Mouse (Mus musculus): ENCODE measurements around the gene Icmt. TPM values are rescaled to one million over a fixed set of nuclear protein-coding genes. Genes with fewer than 3 reads are reported as not detected.

The Icmt gene
- polyA plus RNA-seq (2012; rRNA removed) = 5.6 and 6.3 TPM in 2 replicates

DNA sequence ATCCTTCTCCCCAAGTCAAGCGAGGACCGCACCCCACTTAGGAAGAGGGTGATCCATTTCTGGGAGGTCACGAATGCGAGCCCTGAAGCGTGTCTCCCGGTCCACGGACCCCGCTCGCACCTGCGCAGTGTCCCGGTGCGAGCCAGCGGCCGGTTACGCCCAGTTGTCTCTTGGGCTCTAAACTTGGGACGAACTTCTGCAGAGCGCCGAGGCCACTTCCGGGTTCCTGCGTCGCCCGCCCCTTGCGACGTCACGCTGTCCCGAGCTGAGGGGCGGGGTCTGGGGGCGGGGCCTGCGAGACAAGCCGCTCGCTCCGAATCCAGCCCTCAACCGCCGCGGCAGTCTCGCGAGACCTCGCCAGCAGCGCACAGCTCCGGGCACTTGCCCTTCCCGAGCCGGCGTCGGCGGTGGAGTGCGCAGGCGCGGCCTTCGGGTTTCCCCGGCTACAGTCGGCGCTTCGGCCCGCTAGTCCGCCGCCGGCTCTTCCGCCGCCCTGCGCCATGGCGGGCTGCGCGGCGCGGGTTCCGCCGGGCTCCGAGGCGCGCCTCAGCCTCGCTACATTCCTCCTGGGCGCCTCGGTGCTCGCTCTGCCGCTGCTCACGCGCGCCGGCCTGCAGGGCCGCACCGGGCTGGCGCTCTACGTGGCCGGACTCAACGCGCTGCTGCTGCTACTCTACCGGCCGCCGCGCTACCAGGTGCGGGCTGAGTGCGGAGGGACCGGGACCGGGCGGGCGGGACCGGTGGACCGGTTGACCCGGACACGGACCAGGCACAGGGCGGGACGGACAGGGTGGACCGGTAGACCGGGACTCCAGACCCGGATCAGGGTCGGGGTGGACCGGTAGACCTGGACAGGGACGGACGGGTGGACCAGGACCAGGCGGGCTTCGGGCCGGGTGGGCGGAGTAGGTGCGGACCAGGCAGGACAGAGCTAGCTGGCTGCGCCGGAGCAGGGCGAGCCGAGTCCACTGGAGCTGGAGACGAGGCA lies at the start of gene Icmt:
TSS of gene Icmt (plus strand) at position 354 of the 988 bp plus-strand sequence.

DNA sequence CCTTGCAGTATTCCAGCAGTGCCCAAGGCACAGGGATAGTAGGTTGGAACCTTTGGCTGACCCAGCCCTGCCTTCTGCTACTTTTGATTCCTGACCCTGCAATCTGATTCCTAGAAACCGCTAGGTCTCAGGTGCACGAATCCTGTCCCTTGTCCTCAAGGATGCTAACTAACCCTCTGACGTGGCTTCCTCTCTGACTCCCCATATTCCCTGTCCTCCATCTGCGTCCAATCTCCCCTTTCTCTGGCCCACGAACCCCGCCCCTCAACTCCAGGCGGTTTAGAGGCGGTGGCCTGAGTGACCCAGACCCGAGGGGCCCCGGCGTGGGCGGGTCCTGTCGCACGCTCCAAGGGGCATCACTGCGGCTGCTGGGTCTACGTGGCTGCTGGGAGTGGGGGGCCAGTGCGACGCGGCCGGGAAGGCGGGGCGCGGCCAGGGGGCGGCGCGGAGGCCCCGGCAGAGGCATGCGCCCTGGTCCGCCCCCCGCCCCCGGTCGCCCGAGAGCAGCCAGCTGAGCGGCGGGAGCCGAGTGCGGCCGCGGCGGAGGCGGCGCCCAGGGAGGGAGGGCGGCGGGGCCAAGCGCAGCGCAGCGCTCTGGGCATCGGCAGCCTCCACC lies 23.3 kb upstream of the Icmt start, which contains the start of gene Gpr153:
TSS of gene Gpr153 (plus strand) at position 612 of the 616 bp plus-strand sequence.

DNA sequence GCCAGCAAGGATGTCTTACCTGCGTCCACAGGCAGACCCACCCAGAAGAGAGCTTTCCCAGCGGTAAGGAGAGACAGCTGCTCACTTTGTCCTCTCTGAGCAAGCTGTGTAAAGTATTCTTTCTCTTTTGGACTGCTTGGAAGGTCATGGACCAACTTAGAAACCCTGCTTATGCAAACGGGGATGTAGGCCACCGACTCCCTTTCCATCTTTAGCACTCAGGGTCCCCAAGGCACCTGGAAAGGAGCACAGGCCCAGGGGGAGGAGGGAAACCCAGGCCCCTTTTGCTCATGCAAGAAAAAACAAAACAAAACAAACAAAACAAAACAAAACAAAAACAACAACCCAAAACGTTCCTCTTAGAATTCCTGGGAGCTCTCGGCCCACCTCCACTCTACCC lies 5.5 kb upstream of the Icmt start, which contains the start of gene Hes3:
TSS of gene Hes3 (minus strand) at position 101 of the 400 bp plus-strand sequence.

DNA sequence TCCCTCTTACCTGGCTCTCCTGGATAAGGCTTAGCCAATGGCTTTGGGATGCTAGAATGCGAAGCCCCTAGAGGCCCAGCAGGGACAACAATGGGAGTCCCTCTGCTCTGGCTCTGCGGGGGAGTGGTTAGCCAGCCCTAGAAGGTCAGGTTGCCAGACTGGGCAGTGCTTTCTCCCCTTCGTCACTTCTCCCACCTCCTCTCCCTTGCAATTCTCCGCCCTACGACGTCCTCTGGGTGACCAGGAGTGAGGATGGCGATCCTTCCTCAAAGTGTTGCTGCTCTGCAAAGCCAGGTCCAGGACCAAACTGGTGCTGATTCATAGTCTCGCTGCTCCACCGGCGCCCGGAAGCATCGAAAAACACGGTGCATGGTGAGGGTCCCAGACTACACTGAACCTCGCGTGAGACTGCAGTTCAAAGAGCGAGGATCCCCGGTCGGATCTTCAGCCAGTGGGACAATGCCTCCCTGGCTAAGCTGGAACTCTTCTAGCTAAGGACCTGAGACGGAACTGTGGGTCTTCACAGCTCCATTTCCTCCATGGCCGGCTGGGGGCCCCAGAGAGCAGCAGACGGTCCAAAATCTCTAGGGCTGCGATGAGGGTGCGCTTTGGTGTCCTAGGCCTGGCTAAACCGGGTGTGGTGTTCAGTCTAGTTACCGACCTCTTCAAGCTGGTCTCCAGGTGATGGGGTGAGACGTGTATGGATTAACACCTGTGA lies 21.6 kb downstream of the Icmt start, which contains the start of gene Rnf207:
TSS of gene Rnf207 (minus strand) at position 477 of the 718 bp plus-strand sequence.

DNA sequence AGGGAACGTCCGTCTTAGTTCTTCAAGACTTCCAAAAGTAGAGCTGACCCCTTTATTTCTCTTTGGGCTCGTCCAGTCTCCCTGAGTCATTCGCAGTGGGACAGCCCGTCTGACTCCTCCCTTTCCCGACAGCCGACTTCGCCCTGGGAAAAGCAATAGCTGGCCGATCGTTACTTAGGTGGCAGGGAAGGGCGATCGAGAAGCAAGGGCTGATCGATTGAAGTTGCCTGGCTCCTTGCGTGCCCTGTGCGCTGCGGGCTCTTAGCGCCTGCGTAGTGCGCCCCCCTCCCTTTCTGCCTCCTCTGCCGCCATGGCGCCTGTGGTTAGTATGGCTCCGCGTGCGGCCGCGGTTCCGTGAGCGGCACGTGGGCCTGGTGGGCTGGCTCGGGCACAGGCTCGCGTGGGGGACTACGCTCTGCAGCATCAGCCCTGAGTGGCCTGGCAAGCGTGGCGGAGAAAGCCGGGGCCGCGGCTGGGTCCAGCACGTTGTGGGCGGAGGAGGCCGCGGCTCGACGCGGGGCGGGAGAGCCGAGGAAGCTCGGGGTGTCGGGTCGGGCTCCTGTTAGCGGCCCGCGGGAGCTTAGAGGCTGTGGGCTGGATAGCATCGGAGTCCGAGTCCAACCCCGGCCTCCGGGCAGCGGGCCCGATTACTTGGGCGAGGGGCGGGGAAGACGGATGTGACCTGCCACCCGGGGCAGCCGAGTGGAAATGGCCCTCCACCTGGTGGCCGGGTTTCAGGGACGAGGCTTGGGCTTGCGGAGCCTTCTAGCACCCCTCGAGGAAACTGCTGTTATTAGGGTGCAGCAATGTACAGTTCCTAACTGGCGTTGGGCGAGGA lies 28.8 kb downstream of the Icmt start, which contains the start of gene Rpl22:
TSS of gene Rpl22 (plus strand) at position 169 of the 838 bp plus-strand sequence.

DNA sequence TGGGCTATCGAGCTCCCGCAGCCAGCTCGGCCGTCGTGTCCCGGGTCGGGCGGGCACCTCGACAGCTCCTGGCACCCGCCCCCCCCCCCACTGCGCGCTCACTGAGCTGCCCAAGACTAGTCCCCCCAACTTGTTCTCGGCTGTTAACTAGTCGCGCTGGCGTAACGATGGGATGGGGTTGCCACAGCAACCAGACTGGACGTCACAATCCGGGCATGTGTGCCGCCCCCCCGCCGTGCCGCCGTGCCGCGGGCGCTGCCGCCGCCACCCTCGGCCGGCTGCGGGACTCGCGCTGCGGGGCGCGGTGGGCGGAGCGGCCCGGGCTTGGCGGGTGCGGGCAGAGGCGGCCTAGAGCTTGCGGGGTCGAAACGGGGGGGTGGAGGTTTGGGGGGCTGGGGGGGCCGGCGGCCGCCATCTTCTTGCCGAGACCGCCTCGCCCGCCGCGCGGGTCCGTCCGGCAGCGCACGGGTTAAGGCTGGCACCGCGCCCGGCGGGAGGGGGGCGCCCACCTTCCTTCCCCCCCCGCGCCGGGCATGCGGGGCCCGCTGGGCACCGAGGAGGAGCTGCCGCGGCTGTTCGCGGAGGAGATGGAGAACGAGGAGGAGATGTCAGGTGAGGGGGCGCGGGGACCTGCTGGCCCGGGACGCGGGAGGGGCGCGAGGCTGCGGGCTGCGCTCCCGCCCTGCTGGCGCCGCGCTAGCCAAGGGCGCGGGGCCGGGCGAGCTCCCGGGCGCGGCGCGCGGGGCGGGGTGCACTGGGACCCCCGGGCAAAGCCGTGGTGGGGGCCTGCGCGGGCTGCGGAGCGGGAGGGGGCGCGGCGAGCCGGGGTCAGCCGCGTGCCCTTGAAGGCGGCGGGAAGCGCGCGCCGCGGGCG lies 41.6 kb downstream of the Icmt start, which contains the start of gene Chd5:
TSS of gene Chd5 (plus strand) at position 233 of the 874 bp plus-strand sequence.

Other genes with a start within 250 kb of the Icmt start
- gene Plekhg5, start 224.7 kb upstream of the Icmt start, polyA plus RNA-seq (2012; rRNA removed) = 3.9 and 4.7 TPM in 2 replicates
- gene Tnfrsf25, start 181.3 kb upstream of the Icmt start, polyA plus RNA-seq (2012; rRNA removed) = 0.75 and 0.84 TPM in 2 replicates
- gene Espn, start 144.9 kb upstream of the Icmt start, polyA plus RNA-seq (2012; rRNA removed) = 1.3 and 1.4 TPM in 2 replicates
- gene Hes2, start 138.4 kb upstream of the Icmt start, polyA plus RNA-seq (2012; rRNA removed) = 0.01 and 0.10 TPM in 2 replicates
- gene Acot7, start 119.1 kb upstream of the Icmt start, polyA plus RNA-seq (2012; rRNA removed) = 12.1 and 14.0 TPM in 2 replicates
- 0.84 and 1.3 TPM in 2 replicates for gene Gpr153, start 23.0 kb upstream of the Icmt start, polyA plus RNA-seq (2012; rRNA removed)
- gene Hes3, start 5.6 kb upstream of the Icmt start, polyA plus RNA-seq (2012; rRNA removed) = 0.01 TPM in 1 of 2 replicates, not detected in the other
- gene Rnf207, start 21.8 kb downstream of the Icmt start, polyA plus RNA-seq (2012; rRNA removed) = 0.10 TPM in 2 replicates
- 539 and 591 TPM in 2 replicates for gene Rpl22, start 28.5 kb downstream of the Icmt start, polyA plus RNA-seq (2012; rRNA removed)
- 0.06 and 0.07 TPM in 2 replicates for gene Chd5, start 41.4 kb downstream of the Icmt start, polyA plus RNA-seq (2012; rRNA removed)
- gene Nphp4, start 179.5 kb downstream of the Icmt start, polyA plus RNA-seq (2012; rRNA removed) = 0.09 and 0.10 TPM in 2 replicates
- 2.9 and 3.6 TPM in 2 replicates for gene Kcnab2, start 180.6 kb downstream of the Icmt start, polyA plus RNA-seq (2012; rRNA removed)